Mouse (Mus musculus) 416B (cell line): ENCODE results near the gene Rnf128.
"Not testable (repeated sequence)": the region's sequence is repeated elsewhere in the genome, so short reads cannot be mapped to it uniquely, and the experiment has no call there.

Experiments
- DNase-seq: peaks from one replicate; pipeline ENCODE4 v3.0.0; 2011; ENCODE audit warnings: low read depth

The Rnf128 gene

GRCm38 (mm10) chrX:139562925-139563461 lies at the start of gene Rnf128:
Gene Rnf128, plus strand, starts transcription at chrX:139563316.
- no peak for DNase-seq

- no peak for DNase-seq
These were observed 47.0 kb upstream of the Rnf128 start for GRCm38 (mm10) chrX:139516156-139516555.

GRCm38 (mm10) chrX:139519251-139519650 lies 43.9 kb upstream of the Rnf128 start:
- DNase-seq, result no peak

GRCm38 (mm10) chrX:139524303-139525091 lies 38.6 kb upstream of the Rnf128 start:
- DNase-seq, result no peak

GRCm38 (mm10) chrX:139525724-139526123 lies 37.4 kb upstream of the Rnf128 start:
- DNase-seq, result no peak

GRCm38 (mm10) chrX:139526984-139527383 lies 36.1 kb upstream of the Rnf128 start:
- no peak for DNase-seq

GRCm38 (mm10) chrX:139529678-139530077 lies 33.4 kb upstream of the Rnf128 start:
- no peak for DNase-seq

GRCm38 (mm10) chrX:139532293-139532692 lies 30.8 kb upstream of the Rnf128 start:
- DNase-seq, result no peak

GRCm38 (mm10) chrX:139537641-139538397 lies 25.3 kb upstream of the Rnf128 start:
- no peak for DNase-seq

GRCm38 (mm10) chrX:139543726-139544125 lies 19.4 kb upstream of the Rnf128 start:
- peak; percentile 1 for DNase-seq

- DNase-seq, result peak; percentile 58
These were observed 12.7 kb upstream of the Rnf128 start for GRCm38 (mm10) chrX:139550456-139550855.

GRCm38 (mm10) chrX:139552090-139552489 lies 11.0 kb upstream of the Rnf128 start:
- DNase-seq, result peak; percentile 40

GRCm38 (mm10) chrX:139562255-139562924 lies 726 bp upstream of the Rnf128 start:
- DNase-seq, result no peak

- DNase-seq, result no peak
These were observed 6.9 kb downstream of the Rnf128 start for GRCm38 (mm10) chrX:139570054-139570453.

GRCm38 (mm10) chrX:139578649-139579278 lies 15.6 kb downstream of the Rnf128 start:
- DNase-seq, result no peak

- DNase-seq, result no peak
These were observed 20.5 kb downstream of the Rnf128 start for GRCm38 (mm10) chrX:139583616-139584015.

GRCm38 (mm10) chrX:139586676-139587075 lies 23.6 kb downstream of the Rnf128 start:
- not testable (repeated sequence) for DNase-seq

GRCm38 (mm10) chrX:139596404-139596803 lies 33.3 kb downstream of the Rnf128 start:
- DNase-seq, result no peak

- no peak for DNase-seq
These were observed 47.1 kb downstream of the Rnf128 start for GRCm38 (mm10) chrX:139610033-139610764.

- DNase-seq, result no peak
These were observed 47.7 kb downstream of the Rnf128 start for GRCm38 (mm10) chrX:139610765-139611300.

- peak; percentile 0 for DNase-seq
These were observed 51.6 kb downstream of the Rnf128 start for GRCm38 (mm10) chrX:139614761-139615160.
